Mouse (Mus musculus) stomach, embryonic 16.5 days (tissue): ENCODE data around the gene Arhgap17. TPM values are rescaled to one million over a fixed set of nuclear protein-coding genes. Genes with fewer than 3 reads are reported as not detected.

Source experiments
- ATAC-seq: fragments of 200-750 bp; cut with Nextera tagmentation; 2 replicates; pipeline ENCODE4 v1.8.0; 2017; ENCODE audit warnings: moderate number of reproducible peaks, moderate TSS enrichment; ENCODE audit not compliant: insufficient read depth, low FRiP score
- H3K27ac ChIP-seq: fragments of 300-500 bp; sonication (generic); 2 replicates; pipeline ENCODE4 v1.5.1; 2014; ENCODE audit warnings: low read length
- H3K27me3 ChIP-seq: fragments of 300-500 bp; sonication (generic); 2 replicates; pipeline ENCODE4 v1.6.1; 2014; ENCODE audit warnings: low read length, control low read depth, mixed read lengths; ENCODE audit not compliant: control insufficient read depth, insufficient read depth
- H3K36me3 ChIP-seq: fragments of 300-500 bp; sonication (generic); 2 replicates; pipeline ENCODE4 v1.6.1; 2014; ENCODE audit warnings: low read length; ENCODE audit not compliant: control insufficient read depth, insufficient read depth
- H3K4me1 ChIP-seq: fragments of 300-500 bp; sonication (generic); 2 replicates; pipeline ENCODE4 v1.6.1; 2014; ENCODE audit warnings: low read length, control low read depth, mixed read lengths; ENCODE audit not compliant: control insufficient read depth, insufficient read depth
- H3K4me2 ChIP-seq: fragments of 300-500 bp; sonication (generic); 2 replicates; pipeline ENCODE4 v1.6.1; 2014; ENCODE audit warnings: low read depth, low read length, mixed read lengths
- H3K4me3 ChIP-seq: fragments of 300-500 bp; sonication (generic); replicated peaks from 2 replicates; pipeline ENCODE4 v1.5.1; 2014; ENCODE audit warnings: mild to moderate bottlenecking, low read length
- H3K9ac ChIP-seq: fragments of 300-500 bp; sonication (generic); 2 replicates; pipeline ENCODE4 v1.6.1; 2014; ENCODE audit warnings: low read length
- H3K9me3 ChIP-seq: fragments of 300-500 bp; sonication (generic); replicated peaks from 2 replicates; pipeline ENCODE4 v1.6.1; 2016; ENCODE audit warnings: low read length, control low read depth; ENCODE audit not compliant: control insufficient read depth
- WGBS: fragments of 180-500 bp; shearing (Covaris S2); extraction: QIAGEN DNeasy Blood & Tissue Kit; methylation state at CpG from one replicate; pipeline ENCODE4 v1.1.7; 2014; 5-methylcytosine and 5-hydroxymethylcytosine counted together
- polyA plus RNA-seq: library from polyadenylated mRNA; unstranded; fragments of >200 nt; fragmentation: Nextera tagmentation; extraction: Ambion mirVana; gene quantifications from 2 replicates; pipeline ENCODE4 v1.2.1, GENCODE M21; 2015

Arhgap17 gene
- polyA plus RNA-seq, 1 experiment from 2014 or later, result 17.7 TPM

GRCm38 (mm10) chr7:123291942-123292341 is 77.8 kb downstream of the Arhgap17 start:
- no peak overlapping the region for H3K4me3 ChIP-seq
- no peaks in the 10 kb centered on the region for H3K27me3 ChIP-seq
- WGBS, result 82% methylated on average over 8 of the region's 8 CpGs
- H3K4me2 ChIP-seq, result no peak overlapping the region
- no peaks in the 10 kb centered on the region for H3K9me3 ChIP-seq
- H3K27ac ChIP-seq, result no peak overlapping the region
- no peak for ATAC-seq
- H3K4me1 ChIP-seq, result no peaks in the 10 kb centered on the region
- no peak overlapping the region for H3K9ac ChIP-seq
- H3K36me3 ChIP-seq, result peaks cover 15% of the 10 kb centered on the region; the same call in 1 of the 2 replicates

DNA sequence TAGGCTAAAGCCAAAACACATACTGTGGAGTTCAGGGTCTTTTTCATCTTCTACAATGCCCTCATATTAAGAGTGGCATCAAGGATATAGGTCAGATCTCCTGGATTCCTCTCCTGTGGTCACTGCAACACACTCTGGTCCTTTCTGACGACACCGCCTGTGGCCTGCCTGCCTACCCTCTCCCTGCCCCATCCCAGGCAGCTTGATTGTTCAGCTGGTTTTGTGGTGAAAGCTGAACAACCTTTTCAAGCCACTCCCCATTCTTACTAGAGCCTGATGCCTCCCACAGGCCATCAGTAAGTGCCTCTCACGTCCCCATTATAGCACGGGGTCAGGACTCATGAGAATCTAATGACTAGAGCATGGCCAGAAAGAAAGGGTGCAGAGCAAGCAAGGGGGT is 80.5 kb downstream of the Arhgap17 start:
- Histone ChIP-seq H3K27me3 (no peaks in the 10 kb centered on the region), H3K27ac (no peak overlapping the region), H3K4me2 (no peak overlapping the region), H3K9me3 (no peaks in the 10 kb centered on the region), H3K36me3 (peaks cover 4% of the 10 kb centered on the region), H3K4me3 (no peak overlapping the region), H3K4me1 (no peaks in the 10 kb centered on the region), H3K9ac (no peak overlapping the region)
- WGBS, result 73% methylated on average over 4 of the region's 4 CpGs
- ATAC-seq, result no peak

DNA sequence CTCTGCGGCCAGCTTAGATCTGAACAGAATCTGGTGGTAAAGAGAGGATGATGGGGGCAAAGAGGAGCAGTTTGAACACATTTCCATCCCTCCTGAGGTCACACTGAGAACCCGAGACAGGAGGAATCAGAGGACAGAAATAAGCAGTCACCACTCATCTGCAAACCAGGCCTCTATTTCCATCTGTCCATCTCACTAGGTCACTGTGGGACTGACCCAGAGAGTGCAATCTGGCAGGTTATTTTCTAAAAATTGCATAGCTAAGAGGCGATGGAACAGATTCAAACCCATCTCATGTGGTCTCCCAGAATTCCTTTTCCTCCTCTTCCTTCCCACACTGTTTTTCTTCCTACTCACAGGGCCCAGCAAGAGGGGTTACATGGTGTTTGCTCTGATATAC is 81.8 kb downstream of the Arhgap17 start:
- no peaks in the 10 kb centered on the region for H3K9me3 ChIP-seq
- ATAC-seq, result no peak
- WGBS, result 89% methylated on average over 3 of the region's 3 CpGs
- no peak overlapping the region for H3K4me2 ChIP-seq
- H3K4me3 ChIP-seq, result no peak overlapping the region
- no peak overlapping the region for H3K27ac ChIP-seq
- H3K27me3 ChIP-seq, result no peaks in the 10 kb centered on the region
- H3K4me1 ChIP-seq, result no peaks in the 10 kb centered on the region
- H3K36me3 ChIP-seq, result peaks cover 3% of the 10 kb centered on the region
- no peak overlapping the region for H3K9ac ChIP-seq

- H3K27me3 ChIP-seq, result no peaks in the 10 kb centered on the region
- H3K36me3 ChIP-seq, result no peaks in the 10 kb centered on the region; the same call in 1 of the 2 replicates
- no peak overlapping the region for H3K4me3 ChIP-seq
- H3K4me1 ChIP-seq, result no peaks in the 10 kb centered on the region
- H3K9ac ChIP-seq, result no peak overlapping the region
- WGBS, result 96% methylated on average over 5 of the region's 5 CpGs
- H3K9me3 ChIP-seq, result no peaks in the 10 kb centered on the region
- no peak overlapping the region for H3K4me2 ChIP-seq
- no peak overlapping the region for H3K27ac ChIP-seq
- ATAC-seq, result no peak
Observed at GRCm38 (mm10) chr7:123285896-123286295, 83.8 kb downstream of the Arhgap17 start.

- no peak overlapping the region for H3K27ac ChIP-seq
- no peaks in the 10 kb centered on the region for H3K9me3 ChIP-seq
- H3K36me3 ChIP-seq, result no peaks in the 10 kb centered on the region; the same call in 1 of the 2 replicates
- 61% methylated on average over 4 of the region's 4 CpGs for WGBS
- H3K4me2 ChIP-seq, result no peak overlapping the region
- H3K9ac ChIP-seq, result no peak overlapping the region
- no peak overlapping the region for H3K4me3 ChIP-seq
- H3K4me1 ChIP-seq, result no peaks in the 10 kb centered on the region
- ATAC-seq, result no peak
- no peaks in the 10 kb centered on the region for H3K27me3 ChIP-seq
Observed at GRCm38 (mm10) chr7:123283826-123284225, 85.9 kb downstream of the Arhgap17 start.

DNA sequence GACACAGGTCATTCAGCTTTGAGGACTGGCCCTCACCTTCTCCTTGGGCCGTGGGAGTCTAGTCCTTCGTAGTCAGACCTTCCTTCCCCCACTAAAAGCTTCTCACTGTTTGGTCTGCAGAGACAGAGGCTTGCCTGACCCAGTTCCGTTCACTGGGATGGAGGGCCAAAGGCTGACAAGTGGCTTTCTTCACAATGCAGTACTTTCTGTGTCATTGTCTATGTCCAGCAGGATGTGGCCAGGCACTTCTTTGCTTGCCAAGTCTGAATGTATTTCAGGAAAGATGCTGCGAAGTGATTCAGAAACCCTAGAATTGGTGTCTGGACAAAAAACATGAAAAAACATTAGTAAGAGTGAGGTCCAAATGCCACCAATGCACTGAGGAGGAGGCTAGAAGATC is 89.9 kb downstream of the Arhgap17 start:
- no peak overlapping the region for H3K4me3 ChIP-seq
- 83% methylated on average over 4 of the region's 4 CpGs for WGBS
- no peak for ATAC-seq
- H3K36me3 ChIP-seq, result no peaks in the 10 kb centered on the region
- H3K27me3 ChIP-seq, result no peaks in the 10 kb centered on the region
- H3K9ac ChIP-seq, result no peak overlapping the region
- no peaks in the 10 kb centered on the region for H3K4me1 ChIP-seq
- no peak overlapping the region for H3K27ac ChIP-seq
- no peak overlapping the region for H3K4me2 ChIP-seq
- no peaks in the 10 kb centered on the region for H3K9me3 ChIP-seq

DNA sequence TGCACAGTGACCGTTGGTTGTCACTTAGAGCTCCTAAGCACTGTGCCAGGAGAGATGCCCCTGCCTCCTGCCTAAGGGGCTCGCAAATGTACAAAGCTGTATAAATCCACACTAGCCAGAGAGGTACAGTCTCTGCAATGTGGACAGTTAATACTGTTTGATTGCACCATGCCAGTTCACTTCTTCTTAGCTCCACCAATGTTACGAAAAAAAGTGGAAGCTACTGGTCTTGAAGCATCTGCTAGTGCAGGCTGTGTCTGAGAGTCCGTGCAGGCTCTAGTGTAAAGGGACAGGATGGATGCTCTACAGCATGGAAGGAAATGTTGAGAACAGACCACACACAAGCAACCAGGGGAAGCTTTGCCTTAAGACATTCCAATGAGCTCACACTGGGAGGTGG is 93.1 kb downstream of the Arhgap17 start:
- H3K4me1 ChIP-seq, result no peaks in the 10 kb centered on the region
- ATAC-seq, result no peak
- no peak overlapping the region for H3K4me3 ChIP-seq
- no peak overlapping the region for H3K27ac ChIP-seq
- H3K4me2 ChIP-seq, result no peak overlapping the region
- no peaks in the 10 kb centered on the region for H3K27me3 ChIP-seq
- no peaks in the 10 kb centered on the region for H3K36me3 ChIP-seq
- H3K9ac ChIP-seq, result no peak overlapping the region
- H3K9me3 ChIP-seq, result no peaks in the 10 kb centered on the region
- 78% methylated on average over 4 of the region's 4 CpGs for WGBS

GRCm38 (mm10) chr7:123273056-123273455 is 96.7 kb downstream of the Arhgap17 start:
- H3K9ac ChIP-seq, result no peak overlapping the region
- no peaks in the 10 kb centered on the region for H3K27me3 ChIP-seq
- no peaks in the 10 kb centered on the region for H3K4me1 ChIP-seq
- no peaks in the 10 kb centered on the region for H3K36me3 ChIP-seq
- 65% methylated on average over 11 of the region's 11 CpGs for WGBS
- H3K27ac ChIP-seq, result no peak overlapping the region
- no peak for ATAC-seq
- no peak overlapping the region for H3K4me2 ChIP-seq
- no peaks in the 10 kb centered on the region for H3K9me3 ChIP-seq
- H3K4me3 ChIP-seq, result no peak overlapping the region

DNA sequence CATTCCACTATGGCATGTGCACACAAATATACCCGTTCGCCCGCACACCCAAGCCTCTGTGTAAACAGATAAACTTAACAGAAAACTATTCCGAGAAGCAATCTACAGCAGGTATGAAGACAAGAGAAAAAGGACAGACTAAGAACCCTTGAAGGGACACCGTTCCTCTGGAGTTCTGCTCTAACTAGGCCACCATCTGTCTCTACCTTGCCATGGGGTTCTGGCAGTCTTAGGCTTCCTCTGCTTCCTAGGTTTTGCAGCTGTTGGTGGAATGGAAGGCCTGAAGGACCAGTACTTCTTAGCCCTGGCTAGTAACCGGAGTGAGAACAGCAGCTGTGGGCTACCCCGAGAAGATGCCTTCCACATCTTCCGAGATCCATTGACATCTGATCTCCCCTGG is 111.6 kb downstream of the Arhgap17 start:
- no peaks in the 10 kb centered on the region for H3K4me1 ChIP-seq
- H3K4me3 ChIP-seq, result no peak overlapping the region
- H3K9me3 ChIP-seq, result no peaks in the 10 kb centered on the region
- no peaks in the 10 kb centered on the region for H3K36me3 ChIP-seq
- H3K9ac ChIP-seq, result no peak overlapping the region
- H3K27me3 ChIP-seq, result no peaks in the 10 kb centered on the region
- ATAC-seq, result no peak
- no peak overlapping the region for H3K4me2 ChIP-seq
- H3K27ac ChIP-seq, result no peak overlapping the region
- WGBS, result 68% methylated on average over 8 of the region's 8 CpGs
